Mouse (Mus musculus) neural tube, embryonic 13.5 days (tissue): Measurements from ENCODE around the gene S100a10. TPM values are rescaled to one million over a fixed set of nuclear protein-coding genes. Genes with fewer than 3 reads are reported as not detected.

Experiments used
- ATAC-seq: fragments of 200-750 bp; cut with Nextera tagmentation; 2 replicates; pipeline ENCODE4 v1.8.0; 2017; ENCODE audit warnings: low read depth, mild to moderate bottlenecking, moderate TSS enrichment, moderate library complexity
- H3K27ac ChIP-seq: fragments of 300-500 bp; sonication (generic); replicated peaks from 2 replicates; pipeline ENCODE4 v1.5.1; 2015; ENCODE audit warnings: moderate library complexity, mild to moderate bottlenecking, inconsistent platforms
- H3K27me3 ChIP-seq: fragments of 300-500 bp; sonication (generic); 2 replicates; pipeline ENCODE4 v1.6.1; 2015; ENCODE audit warnings: mild to moderate bottlenecking, inconsistent platforms
- H3K36me3 ChIP-seq: fragments of 300-500 bp; sonication (generic); 2 replicates; pipeline ENCODE4 v1.6.1; 2015; ENCODE audit warnings: mild to moderate bottlenecking, inconsistent platforms
- H3K4me1 ChIP-seq: fragments of 300-500 bp; sonication (generic); replicated peaks from 2 replicates; pipeline ENCODE4 v1.6.1; 2015; ENCODE audit warnings: inconsistent platforms
- H3K4me2 ChIP-seq: fragments of 300-500 bp; sonication (generic); 2 replicates; pipeline ENCODE4 v1.6.1; 2015; ENCODE audit warnings: inconsistent platforms, mild to moderate bottlenecking, moderate library complexity
- H3K4me3 ChIP-seq: fragments of 300-500 bp; sonication (generic); 2 replicates; pipeline ENCODE4 v1.5.1; 2015; ENCODE audit warnings: mild to moderate bottlenecking, inconsistent platforms
- H3K9ac ChIP-seq: fragments of 300-500 bp; sonication (generic); 2 replicates; pipeline ENCODE4 v1.6.1; 2015; ENCODE audit warnings: moderate library complexity, mild to moderate bottlenecking, inconsistent platforms
- H3K9me3 ChIP-seq: fragments of 300-500 bp; sonication (generic); 2 replicates; pipeline ENCODE4 v1.6.1; 2016; ENCODE audit warnings: inconsistent platforms
- WGBS: fragments of 180-500 bp; shearing (Covaris S2); methylation state at CpG from one replicate; pipeline ENCODE4 v1.1.7; 2015; 5-methylcytosine and 5-hydroxymethylcytosine counted together
- polyA plus RNA-seq: library from polyadenylated mRNA; unstranded; fragments of >200 nt; fragmentation: Nextera tagmentation; extraction: Ambion mirVana; gene quantifications from 2 replicates; pipeline ENCODE4 v1.2.1, GENCODE M21; 2015

The S100a10 gene
- polyA plus RNA-seq, 1 experiment from 2014 or later = 435 TPM

GRCm38 (mm10) chr3:93548541-93549266 lies 6.2 kb upstream of the S100a10 start:
- no peak overlapping the region for H3K27ac ChIP-seq
- H3K27me3 ChIP-seq = peaks cover 8% of the 10 kb centered on the region
- ATAC-seq = no peak
- H3K9ac ChIP-seq = no peak overlapping the region
- H3K4me3 ChIP-seq = no peak overlapping the region
- no peaks in the 10 kb centered on the region for H3K36me3 ChIP-seq
- no peak overlapping the region for H3K4me2 ChIP-seq
- H3K9me3 ChIP-seq = no peaks in the 10 kb centered on the region
- WGBS = 77% methylated on average over 5 of the region's 6 CpGs
- no peaks in the 10 kb centered on the region for H3K4me1 ChIP-seq

GRCm38 (mm10) chr3:93549986-93550385 lies 4.9 kb upstream of the S100a10 start:
- ATAC-seq = no peak
- Histone ChIP-seq H3K4me3 (no peak overlapping the region), H3K9ac (no peak overlapping the region), H3K27ac (no peak overlapping the region), H3K9me3 (no peaks in the 10 kb centered on the region), H3K4me1 (peaks cover 11% of the 10 kb centered on the region), H3K36me3 (no peaks in the 10 kb centered on the region), H3K4me2 (no peak overlapping the region), H3K27me3 (peaks cover 19% of the 10 kb centered on the region)
- WGBS = 82% methylated on average over 4 of the region's 4 CpGs

GRCm38 (mm10) chr3:93551950-93552901 lies 2.7 kb upstream of the S100a10 start:
- H3K4me1 ChIP-seq = peaks cover 17% of the 10 kb centered on the region

GRCm38 (mm10) chr3:93553311-93553710 lies 1.6 kb upstream of the S100a10 start:
- H3K27ac ChIP-seq = no peak overlapping the region
- H3K4me3 ChIP-seq = no peak overlapping the region
- H3K9me3 ChIP-seq = no peaks in the 10 kb centered on the region
- 92% methylated on average over 2 of the region's 2 CpGs for WGBS
- no peak for ATAC-seq
- H3K36me3 ChIP-seq = no peaks in the 10 kb centered on the region
- peaks cover 39% of the 10 kb centered on the region for H3K27me3 ChIP-seq
- peaks cover 17% of the 10 kb centered on the region for H3K4me1 ChIP-seq
- H3K9ac ChIP-seq = no peak overlapping the region
- no peak overlapping the region for H3K4me2 ChIP-seq

More at GRCm38 (mm10) chr3:93551950-93552901, 2.7 kb upstream of the S100a10 start:
- 86% methylated on average over 5 of the region's 5 CpGs for WGBS
- Histone ChIP-seq H3K27me3 (peaks cover 39% of the 10 kb centered on the region), H3K4me3 (no peak overlapping the region), H3K9ac (no peak overlapping the region), H3K9me3 (no peaks in the 10 kb centered on the region), H3K4me2 (no peak overlapping the region), H3K36me3 (no peaks in the 10 kb centered on the region), H3K27ac (no peak overlapping the region)
- ATAC-seq = no peak

- H3K27me3 ChIP-seq = peaks cover 39% of the 10 kb centered on the region
- WGBS = 69% methylated on average over 9 of the region's 9 CpGs
These were observed 1.0 kb upstream of the S100a10 start for GRCm38 (mm10) chr3:93553765-93554378.

GRCm38 (mm10) chr3:93554379-93554980 lies 400 bp upstream of the S100a10 start:
- Histone ChIP-seq H3K27ac (peak overlapping the region; percentile 49; the same call in 1 of the 2 replicates), H3K4me1 (peaks cover 17% of the 10 kb centered on the region), H3K9me3 (no peaks in the 10 kb centered on the region), H3K9ac (peak overlapping the region; percentile 79), H3K27me3 (peaks cover 39% of the 10 kb centered on the region), H3K36me3 (no peaks in the 10 kb centered on the region), H3K4me2 (peak overlapping the region; percentile 80), H3K4me3 (peak overlapping the region; percentile 52)
- ATAC-seq = peak; percentile 37
- WGBS = 20% methylated on average over 13 of the region's 13 CpGs

More at GRCm38 (mm10) chr3:93553765-93554378, 1.0 kb upstream of the S100a10 start:
- Histone ChIP-seq H3K4me1 (peaks cover 17% of the 10 kb centered on the region), H3K4me2 (peak overlapping the region; percentile 80), H3K27ac (0 out of 2 replicates have a peak overlapping the region, but pooled peaks have one; percentile 49), H3K36me3 (no peaks in the 10 kb centered on the region), H3K4me3 (no peak overlapping the region), H3K9ac (no peak overlapping the region), H3K9me3 (no peaks in the 10 kb centered on the region)
- ATAC-seq = no peak

GRCm38 (mm10) chr3:93555878-93556254 lies 986 bp downstream of the S100a10 start:
- Histone ChIP-seq H3K4me2 (peak overlapping the region; percentile 80), H3K27ac (peak overlapping the region; percentile 80; the same call in 1 of the 2 replicates), H3K36me3 (0 out of 2 replicates have a peak, but pooled peaks cover under 1% of the 10 kb centered on the region), H3K9me3 (no peaks in the 10 kb centered on the region), H3K27me3 (peaks cover 39% of the 10 kb centered on the region), H3K4me3 (peak overlapping the region; percentile 52), H3K4me1 (peaks cover 17% of the 10 kb centered on the region), H3K9ac (peak overlapping the region; percentile 79)
- WGBS = 28% methylated on average over 2 of the region's 2 CpGs
- peak; percentile 49 for ATAC-seq

GRCm38 (mm10) chr3:93556599-93556998 lies 1.7 kb downstream of the S100a10 start:
- Histone ChIP-seq H3K9me3 (no peaks in the 10 kb centered on the region), H3K4me3 (peak overlapping the region; percentile 52), H3K4me2 (peak overlapping the region; percentile 80), H3K36me3 (peaks cover 5% of the 10 kb centered on the region; the same call in 1 of the 2 replicates), H3K27ac (peak overlapping the region; percentile 80; the same call in 1 of the 2 replicates), H3K27me3 (peaks cover 39% of the 10 kb centered on the region), H3K9ac (peak overlapping the region; percentile 79; the same call in 1 of the 2 replicates), H3K4me1 (peaks cover 17% of the 10 kb centered on the region)
- 74% methylated on average over 1 of the region's 1 CpGs for WGBS
- no peak for ATAC-seq

- H3K27ac ChIP-seq = no peak overlapping the region
- H3K4me1 ChIP-seq = peaks cover 17% of the 10 kb centered on the region
- H3K4me2 ChIP-seq = peak overlapping the region; percentile 31
- no peaks in the 10 kb centered on the region for H3K9me3 ChIP-seq
- 67% methylated on average over 4 of the region's 4 CpGs for WGBS
- ATAC-seq = no peak
- no peak overlapping the region for H3K9ac ChIP-seq
- peaks cover 5% of the 10 kb centered on the region; the same call in 1 of the 2 replicates for H3K36me3 ChIP-seq
- H3K27me3 ChIP-seq = peaks cover 36% of the 10 kb centered on the region
- no peak overlapping the region for H3K4me3 ChIP-seq
These were observed 2.6 kb downstream of the S100a10 start for GRCm38 (mm10) chr3:93557471-93557870.

GRCm38 (mm10) chr3:93559961-93560360 lies 5.1 kb downstream of the S100a10 start:
- ATAC-seq = no peak
- peaks cover 21% of the 10 kb centered on the region for H3K27me3 ChIP-seq
- no peak overlapping the region for H3K27ac ChIP-seq
- H3K4me2 ChIP-seq = no peak overlapping the region
- H3K9ac ChIP-seq = no peak overlapping the region
- H3K36me3 ChIP-seq = peaks cover 5% of the 10 kb centered on the region; the same call in 1 of the 2 replicates
- no peaks in the 10 kb centered on the region for H3K9me3 ChIP-seq
- H3K4me3 ChIP-seq = no peak overlapping the region
- WGBS = 94% methylated on average over 6 of the region's 6 CpGs
- H3K4me1 ChIP-seq = peaks cover 6% of the 10 kb centered on the region

GRCm38 (mm10) chr3:93562372-93562771 lies 7.5 kb downstream of the S100a10 start:
- ATAC-seq = no peak
- Histone ChIP-seq H3K4me2 (no peak overlapping the region), H3K27me3 (no peaks in the 10 kb centered on the region), H3K9me3 (no peaks in the 10 kb centered on the region), H3K27ac (no peak overlapping the region), H3K4me3 (no peak overlapping the region), H3K36me3 (peaks cover 5% of the 10 kb centered on the region; the same call in 1 of the 2 replicates), H3K4me1 (no peaks in the 10 kb centered on the region), H3K9ac (no peak overlapping the region)
- 85% methylated on average over 2 of the region's 2 CpGs for WGBS
